Mouse (Mus musculus): ENCODE data around the gene Rassf2. TPM values are rescaled to one million over a fixed set of nuclear protein-coding genes. Genes with fewer than 3 reads are reported as not detected.

Gene Rassf2
- polyA plus RNA-seq, 1 experiment from 2014 or later, result 3.1 TPM

DNA sequence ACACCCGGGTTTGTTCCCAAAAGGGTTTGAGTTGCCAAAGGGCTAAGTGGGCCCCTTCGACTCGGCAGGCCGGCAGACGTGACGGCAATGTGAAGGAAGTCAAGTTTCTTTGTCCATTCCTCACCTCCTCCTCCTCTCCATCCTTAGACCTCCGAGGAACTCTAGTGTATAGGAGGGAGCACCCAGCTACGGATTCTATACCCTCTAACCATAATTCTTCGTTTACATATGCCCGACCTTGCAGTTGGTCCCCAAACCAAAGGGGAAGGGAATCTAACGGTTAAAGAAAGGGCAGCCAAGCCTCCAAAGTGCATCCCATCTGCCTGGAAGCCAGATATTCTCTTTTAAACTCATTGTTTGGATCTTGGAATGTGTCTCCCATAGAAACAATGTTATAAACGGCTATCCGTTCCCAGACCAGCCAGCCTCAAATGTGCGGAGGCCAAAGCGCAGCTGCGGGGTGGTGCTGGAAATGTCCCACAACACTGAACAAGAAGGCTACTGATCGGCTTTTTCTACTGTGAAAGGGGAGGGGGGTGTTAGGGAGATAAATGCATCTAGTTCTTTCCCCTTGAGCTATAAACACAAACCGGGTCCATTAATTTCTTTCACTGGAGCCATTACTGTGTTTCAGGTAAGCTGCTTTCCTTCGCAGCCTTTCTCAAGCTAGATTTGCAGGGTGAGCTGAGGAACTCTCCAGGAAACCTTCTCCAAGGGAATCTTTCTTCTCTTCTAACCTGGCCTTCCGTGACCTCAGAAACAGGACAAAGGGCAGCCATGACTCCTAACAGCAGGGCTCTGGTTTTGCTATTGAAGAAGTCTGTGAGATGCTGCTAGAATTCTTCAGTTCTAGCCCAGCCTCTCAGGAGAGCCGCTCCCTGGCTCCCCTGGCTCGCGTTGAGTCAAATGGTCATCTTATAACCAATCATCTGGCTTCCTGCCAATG lies 633 bp upstream of the Rassf2 start:
- Histone ChIP-seq H3K9me3 (replicated peaks; ENCODE audit: control insufficient read depth, low read length) (no peaks in the 10 kb centered on the region), H3K4me3 (ENCODE audit: low read depth, low read length) (peak overlapping the region; percentile 67), H3K27ac (ENCODE audit: low read depth, low read length) (0 out of 2 replicates have a peak overlapping the region, but pooled peaks have one; percentile 35), H3K36me3 (ENCODE audit: control insufficient read depth, insufficient read depth, low read length) (no peaks in the 10 kb centered on the region), H3K4me2 (peak overlapping the region; percentile 100), H3K27me3 (ENCODE audit: control insufficient read depth, insufficient read depth, low read length) (peaks cover 27% of the 10 kb centered on the region), H3K4me1 (ENCODE audit: control insufficient read depth, insufficient read depth, low read length) (peaks cover 13% of the 10 kb centered on the region), H3K9ac (ENCODE audit: low read depth, low read length) (peak overlapping the region; percentile 72)
- WGBS (ENCODE audit: insufficient replicate concordance), result 20% methylated on average over 23 of the region's 23 CpGs
- no peak for ATAC-seq (replicated peaks; ENCODE audit: insufficient number of reproducible peaks, low FRiP score, low TSS enrichment)

- Histone ChIP-seq H3K27me3 (ENCODE audit: control insufficient read depth, insufficient read depth, low read length) (peaks cover 27% of the 10 kb centered on the region), H3K9ac (ENCODE audit: low read depth, low read length) (peak overlapping the region; percentile 66), H3K9me3 (replicated peaks; ENCODE audit: control insufficient read depth, low read length) (no peaks in the 10 kb centered on the region), H3K4me3 (ENCODE audit: low read depth, low read length) (peak overlapping the region; percentile 67), H3K36me3 (ENCODE audit: control insufficient read depth, insufficient read depth, low read length) (no peaks in the 10 kb centered on the region), H3K27ac (ENCODE audit: low read depth, low read length) (no peak overlapping the region), H3K4me2 (peak overlapping the region; percentile 100), H3K4me1 (ENCODE audit: control insufficient read depth, insufficient read depth, low read length) (peaks cover 10% of the 10 kb centered on the region; the same call in 1 of the 2 replicates)
- peak; percentile 15; the same call in 1 of the 2 replicates for ATAC-seq (replicated peaks; ENCODE audit: insufficient number of reproducible peaks, low FRiP score, low TSS enrichment)
- under 1% methylated on average over 36 of the region's 36 CpGs for WGBS (ENCODE audit: insufficient replicate concordance)
Observed at GRCm38 (mm10) chr2:132028894-132029605, 1.0 kb downstream of the Rassf2 start.

DNA sequence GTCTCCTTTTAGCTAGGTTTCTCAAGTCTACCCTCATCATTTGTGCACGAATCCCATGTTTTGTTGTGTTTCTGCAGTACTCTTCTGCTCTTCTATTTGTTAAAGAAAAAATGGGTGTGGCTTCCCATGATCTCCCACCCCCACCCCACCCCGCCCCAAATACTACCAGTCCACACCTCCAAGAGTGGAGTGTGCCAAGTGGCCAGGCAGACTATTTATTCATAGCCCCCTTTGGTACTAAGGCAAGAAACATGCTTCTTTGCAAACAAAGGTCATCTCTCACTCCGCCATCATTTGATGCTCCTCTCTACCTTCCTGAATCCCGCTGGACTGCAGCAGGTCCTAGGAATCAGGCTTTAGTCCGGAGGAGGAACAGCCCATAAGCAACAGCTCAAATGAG lies 2.0 kb downstream of the Rassf2 start:
- peak overlapping the region; percentile 100; the same call in 1 of the 2 replicates for H3K4me2 ChIP-seq
- peaks cover 10% of the 10 kb centered on the region; the same call in 1 of the 2 replicates for H3K4me1 ChIP-seq (ENCODE audit: control insufficient read depth, insufficient read depth, low read length)
- H3K27me3 ChIP-seq (ENCODE audit: control insufficient read depth, insufficient read depth, low read length), result peaks cover 27% of the 10 kb centered on the region
- H3K36me3 ChIP-seq (ENCODE audit: control insufficient read depth, insufficient read depth, low read length), result no peaks in the 10 kb centered on the region
- H3K4me3 ChIP-seq (ENCODE audit: low read depth, low read length), result no peak overlapping the region
- WGBS (ENCODE audit: insufficient replicate concordance), result 47% methylated on average over 5 of the region's 5 CpGs
- H3K27ac ChIP-seq (ENCODE audit: low read depth, low read length), result no peak overlapping the region
- H3K9me3 ChIP-seq (replicated peaks; ENCODE audit: control insufficient read depth, low read length), result no peaks in the 10 kb centered on the region
- ATAC-seq (replicated peaks; ENCODE audit: insufficient number of reproducible peaks, low FRiP score, low TSS enrichment), result no peak
- H3K9ac ChIP-seq (ENCODE audit: low read depth, low read length), result no peak overlapping the region

GRCm38 (mm10) chr2:132027366-132027765 lies 2.7 kb downstream of the Rassf2 start:
- Histone ChIP-seq H3K4me3 (ENCODE audit: low read depth, low read length) (no peak overlapping the region), H3K4me2 (no peak overlapping the region), H3K4me1 (ENCODE audit: control insufficient read depth, insufficient read depth, low read length) (peaks cover 10% of the 10 kb centered on the region; the same call in 1 of the 2 replicates)

DNA sequence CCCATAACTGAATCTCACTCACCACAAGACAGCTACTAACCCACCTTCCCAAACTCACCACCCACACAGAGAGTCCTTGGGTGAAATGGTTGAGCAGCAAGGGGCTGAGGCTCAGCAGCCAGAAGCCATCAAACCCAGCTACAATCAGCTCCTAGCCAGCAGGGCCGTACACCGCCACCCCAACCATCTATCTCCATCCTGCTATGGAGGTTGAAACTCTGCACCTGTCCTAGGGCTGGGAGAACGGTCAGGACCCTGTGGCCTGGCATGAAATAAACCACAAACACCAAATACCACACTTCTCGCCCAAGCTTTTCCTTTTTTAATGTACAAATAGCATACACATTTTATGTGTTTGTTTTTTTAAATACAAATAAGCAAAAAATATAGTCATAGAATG lies 6.0 kb downstream of the Rassf2 start:
- H3K9me3 ChIP-seq (replicated peaks; ENCODE audit: control insufficient read depth, low read length), result no peaks in the 10 kb centered on the region
- no peak for ATAC-seq (replicated peaks; ENCODE audit: insufficient number of reproducible peaks, low FRiP score, low TSS enrichment)
- H3K36me3 ChIP-seq (ENCODE audit: control insufficient read depth, insufficient read depth, low read length), result no peaks in the 10 kb centered on the region
- 79% methylated on average over 4 of the region's 4 CpGs for WGBS (ENCODE audit: insufficient replicate concordance)
- no peak overlapping the region for H3K4me2 ChIP-seq
- H3K27me3 ChIP-seq (ENCODE audit: control insufficient read depth, insufficient read depth, low read length), result peaks cover 21% of the 10 kb centered on the region
- no peak overlapping the region for H3K27ac ChIP-seq (ENCODE audit: low read depth, low read length)
- H3K4me1 ChIP-seq (ENCODE audit: control insufficient read depth, insufficient read depth, low read length), result peaks cover 16% of the 10 kb centered on the region
- H3K4me3 ChIP-seq (ENCODE audit: low read depth, low read length), result no peak overlapping the region
- H3K9ac ChIP-seq (ENCODE audit: low read depth, low read length), result no peak overlapping the region

More at GRCm38 (mm10) chr2:132027366-132027765, 2.7 kb downstream of the Rassf2 start:
- no peaks in the 10 kb centered on the region for H3K36me3 ChIP-seq (ENCODE audit: control insufficient read depth, insufficient read depth, low read length)
- ATAC-seq (replicated peaks; ENCODE audit: insufficient number of reproducible peaks, low FRiP score, low TSS enrichment), result no peak
- no peak overlapping the region for H3K27ac ChIP-seq (ENCODE audit: low read depth, low read length)
- no peak overlapping the region for H3K9ac ChIP-seq (ENCODE audit: low read depth, low read length)
- H3K9me3 ChIP-seq (replicated peaks; ENCODE audit: control insufficient read depth, low read length), result no peaks in the 10 kb centered on the region
- 32% methylated on average over 5 of the region's 5 CpGs for WGBS (ENCODE audit: insufficient replicate concordance)
- H3K27me3 ChIP-seq (ENCODE audit: control insufficient read depth, insufficient read depth, low read length), result peaks cover 27% of the 10 kb centered on the region

DNA sequence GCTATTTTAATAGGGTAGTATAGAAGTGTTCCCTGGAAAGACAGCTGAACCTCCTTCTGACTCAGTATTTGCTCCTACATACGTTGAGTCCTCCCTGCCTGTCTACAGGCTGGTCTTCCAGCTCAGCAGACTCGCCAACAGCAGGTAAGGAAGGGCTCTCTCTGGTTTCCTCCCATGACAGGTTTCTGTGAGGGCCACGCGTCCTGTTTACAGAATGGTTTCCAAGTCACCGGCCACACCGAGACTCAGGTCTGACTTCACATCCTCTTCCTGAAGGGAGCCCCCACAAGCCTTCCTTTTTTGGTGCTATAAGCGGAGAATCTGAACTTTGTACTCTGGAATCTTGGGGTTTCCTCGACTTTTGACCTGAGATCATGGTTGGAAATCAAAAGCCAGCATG lies 7.4 kb downstream of the Rassf2 start:
- Histone ChIP-seq H3K9me3 (replicated peaks; ENCODE audit: control insufficient read depth, low read length) (no peaks in the 10 kb centered on the region), H3K36me3 (ENCODE audit: control insufficient read depth, insufficient read depth, low read length) (no peaks in the 10 kb centered on the region), H3K9ac (ENCODE audit: low read depth, low read length) (no peak overlapping the region), H3K27me3 (ENCODE audit: control insufficient read depth, insufficient read depth, low read length) (peaks cover 11% of the 10 kb centered on the region), H3K4me3 (ENCODE audit: low read depth, low read length) (no peak overlapping the region), H3K4me1 (ENCODE audit: control insufficient read depth, insufficient read depth, low read length) (peaks cover 12% of the 10 kb centered on the region), H3K27ac (ENCODE audit: low read depth, low read length) (no peak overlapping the region), H3K4me2 (no peak overlapping the region)
- 71% methylated on average over 8 of the region's 8 CpGs for WGBS (ENCODE audit: insufficient replicate concordance)
- ATAC-seq (replicated peaks; ENCODE audit: insufficient number of reproducible peaks, low FRiP score, low TSS enrichment), result no peak

- Histone ChIP-seq H3K27ac (ENCODE audit: low read depth, low read length) (no peak overlapping the region), H3K36me3 (ENCODE audit: control insufficient read depth, insufficient read depth, low read length) (no peaks in the 10 kb centered on the region), H3K4me3 (ENCODE audit: low read depth, low read length) (no peak overlapping the region), H3K4me1 (ENCODE audit: control insufficient read depth, insufficient read depth, low read length) (peaks cover 15% of the 10 kb centered on the region), H3K4me2 (no peak overlapping the region), H3K9me3 (replicated peaks; ENCODE audit: control insufficient read depth, low read length) (no peaks in the 10 kb centered on the region), H3K9ac (ENCODE audit: low read depth, low read length) (no peak overlapping the region), H3K27me3 (ENCODE audit: control insufficient read depth, insufficient read depth, low read length) (peaks cover 1% of the 10 kb centered on the region; the same call in 1 of the 2 replicates)
- 58% methylated on average over 4 of the region's 4 CpGs for WGBS (ENCODE audit: insufficient replicate concordance)
- no peak for ATAC-seq (replicated peaks; ENCODE audit: insufficient number of reproducible peaks, low FRiP score, low TSS enrichment)
Observed at GRCm38 (mm10) chr2:132021616-132022015, 8.4 kb downstream of the Rassf2 start.

- Histone ChIP-seq H3K4me1 (ENCODE audit: control insufficient read depth, insufficient read depth, low read length) (peaks cover 15% of the 10 kb centered on the region), H3K9me3 (replicated peaks; ENCODE audit: control insufficient read depth, low read length) (no peaks in the 10 kb centered on the region), H3K27me3 (ENCODE audit: control insufficient read depth, insufficient read depth, low read length) (no peaks in the 10 kb centered on the region), H3K4me3 (ENCODE audit: low read depth, low read length) (no peak overlapping the region), H3K9ac (ENCODE audit: low read depth, low read length) (no peak overlapping the region), H3K4me2 (0 out of 2 replicates have a peak overlapping the region, but pooled peaks have one; percentile 14), H3K27ac (ENCODE audit: low read depth, low read length) (no peak overlapping the region), H3K36me3 (ENCODE audit: control insufficient read depth, insufficient read depth, low read length) (no peaks in the 10 kb centered on the region)
- no peak for ATAC-seq (replicated peaks; ENCODE audit: insufficient number of reproducible peaks, low FRiP score, low TSS enrichment)
- WGBS (ENCODE audit: insufficient replicate concordance), result 35% methylated on average over 5 of the region's 5 CpGs
Observed at GRCm38 (mm10) chr2:132020991-132021541, 9.0 kb downstream of the Rassf2 start.

All from heart, embryonic 11.5 days (tissue).